Mouse (Mus musculus): Measurements from ENCODE around the gene Rpl39. TPM values are rescaled to one million over a fixed set of nuclear protein-coding genes. Genes with fewer than 3 reads are reported as not detected.

The Rpl39 gene
- polyA plus RNA-seq, 1 experiment from 2014 or later: 1,195 TPM

DNA sequence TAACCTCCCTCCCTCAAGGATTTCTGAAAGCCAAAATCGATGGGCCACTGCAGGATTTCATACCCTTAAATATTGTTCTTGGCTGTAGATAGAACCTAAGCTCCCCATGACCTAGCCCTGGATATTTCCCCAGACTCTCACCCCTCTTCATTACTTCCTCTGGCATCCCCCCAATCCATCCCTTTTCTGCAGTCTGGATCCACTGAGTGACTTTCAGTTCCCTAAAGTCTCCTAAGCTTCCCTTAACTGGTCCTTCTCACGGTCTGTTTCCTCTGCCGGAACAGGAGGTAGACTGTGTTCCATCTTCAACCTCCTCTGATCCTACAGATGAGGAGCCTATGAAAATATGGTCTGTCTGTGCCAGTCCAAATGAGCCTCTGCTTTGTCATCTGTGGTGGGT, 17.9 kb downstream of the Rpl39 start:
- ChIA-PET CTCF (no interaction called here), POLR2A (no interaction called here)
- in situ Hi-C loops (cut with MboI; ENCODE audit: low pct_unique_long_range_greater_than_20kb): no loop called here
- ATAC-seq: no peak
- TF ChIP-seq CTCF (IDR thresholded peaks at IDR 0.05): no peak
- DNase-seq (ENCODE audit: low read depth, low spot score): no peak
- H3K27me3 ChIP-seq: no peaks in the 10 kb centered on the region

DNA sequence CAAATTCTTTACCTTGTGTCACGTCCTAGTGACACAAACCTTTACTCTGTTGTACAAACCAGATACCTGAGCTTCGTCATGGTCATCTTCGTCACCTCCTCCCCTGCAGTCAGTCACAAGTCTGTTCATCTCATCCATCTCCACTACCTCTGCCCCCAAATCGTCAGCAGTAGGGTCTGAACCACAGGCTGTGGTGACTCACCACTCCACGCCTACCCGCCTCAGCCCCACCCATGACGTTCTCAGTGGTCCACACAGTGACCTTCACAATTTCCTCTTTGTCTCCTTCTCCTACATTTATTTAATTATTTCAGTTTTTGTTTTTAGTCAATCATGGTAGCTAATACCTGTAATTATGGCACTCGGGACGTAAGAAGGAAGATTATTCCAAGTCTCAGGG, 21.3 kb downstream of the Rpl39 start:
- TF ChIP-seq CTCF (IDR thresholded peaks at IDR 0.05): no peak
- ChIA-PET CTCF (no interaction called here), POLR2A (no interaction called here)
- DNase-seq (ENCODE audit: low read depth, low spot score): no peak
- H3K27me3 ChIP-seq: peaks cover 2% of the 10 kb centered on the region
- in situ Hi-C loops (cut with MboI; ENCODE audit: low pct_unique_long_range_greater_than_20kb): no loop called here
- no peak for ATAC-seq

DNA sequence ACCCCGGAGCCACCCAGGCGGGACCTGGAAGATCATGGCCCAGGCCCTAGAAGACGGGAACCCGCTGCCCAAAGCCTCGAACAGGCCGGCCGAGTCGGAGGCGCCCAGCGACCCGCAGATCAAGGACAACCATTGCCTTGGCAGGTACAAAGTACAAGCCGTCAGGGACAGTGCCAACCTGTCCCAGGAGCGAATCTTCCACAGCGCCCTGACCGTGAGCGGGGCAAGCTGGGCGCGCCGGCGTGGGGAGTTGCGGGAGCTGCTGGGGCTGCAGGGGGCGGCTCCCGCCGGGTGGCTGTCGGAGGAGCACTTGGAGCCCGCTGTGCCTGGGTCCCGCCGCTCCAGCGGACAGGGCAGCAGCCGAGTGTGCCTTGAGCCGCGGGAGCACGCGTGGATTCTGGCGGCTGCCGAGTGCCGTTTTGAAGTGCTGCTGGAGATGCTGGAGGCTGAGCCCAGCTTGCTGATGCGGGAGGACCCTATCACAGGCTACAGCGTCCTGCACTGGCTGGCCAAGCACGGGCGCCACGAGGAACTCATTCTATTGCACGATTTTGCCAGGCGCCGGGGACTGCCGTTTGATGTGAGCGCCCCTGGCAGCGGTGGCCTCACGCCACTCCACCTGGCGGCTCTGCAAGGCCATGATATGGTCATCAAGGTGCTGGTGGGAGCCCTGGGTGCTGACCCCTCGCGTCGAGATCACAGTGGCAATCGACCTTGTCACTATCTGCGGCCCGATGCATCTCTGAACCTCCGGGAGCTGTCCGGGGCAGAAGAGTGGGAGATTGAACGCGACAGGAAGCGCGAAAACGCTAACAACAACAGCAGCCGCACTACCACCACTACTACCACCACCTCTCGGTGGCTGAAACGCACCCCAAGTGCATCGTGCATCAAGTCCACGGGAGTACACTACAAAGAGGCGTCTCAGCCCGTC, 36.0 kb downstream of the Rpl39 start:
- no peak for DNase-seq (ENCODE audit: low read depth, low spot score)
- peaks cover 40% of the 10 kb centered on the region for H3K27me3 ChIP-seq
- ATAC-seq: no peak
- POLR2A ChIA-PET: no interaction called here
- CTCF ChIA-PET: no interaction called here
- TF ChIP-seq CTCF (IDR thresholded peaks at IDR 0.05): no peak
- in situ Hi-C loops (cut with MboI; ENCODE audit: low pct_unique_long_range_greater_than_20kb): no loop called here

DNA sequence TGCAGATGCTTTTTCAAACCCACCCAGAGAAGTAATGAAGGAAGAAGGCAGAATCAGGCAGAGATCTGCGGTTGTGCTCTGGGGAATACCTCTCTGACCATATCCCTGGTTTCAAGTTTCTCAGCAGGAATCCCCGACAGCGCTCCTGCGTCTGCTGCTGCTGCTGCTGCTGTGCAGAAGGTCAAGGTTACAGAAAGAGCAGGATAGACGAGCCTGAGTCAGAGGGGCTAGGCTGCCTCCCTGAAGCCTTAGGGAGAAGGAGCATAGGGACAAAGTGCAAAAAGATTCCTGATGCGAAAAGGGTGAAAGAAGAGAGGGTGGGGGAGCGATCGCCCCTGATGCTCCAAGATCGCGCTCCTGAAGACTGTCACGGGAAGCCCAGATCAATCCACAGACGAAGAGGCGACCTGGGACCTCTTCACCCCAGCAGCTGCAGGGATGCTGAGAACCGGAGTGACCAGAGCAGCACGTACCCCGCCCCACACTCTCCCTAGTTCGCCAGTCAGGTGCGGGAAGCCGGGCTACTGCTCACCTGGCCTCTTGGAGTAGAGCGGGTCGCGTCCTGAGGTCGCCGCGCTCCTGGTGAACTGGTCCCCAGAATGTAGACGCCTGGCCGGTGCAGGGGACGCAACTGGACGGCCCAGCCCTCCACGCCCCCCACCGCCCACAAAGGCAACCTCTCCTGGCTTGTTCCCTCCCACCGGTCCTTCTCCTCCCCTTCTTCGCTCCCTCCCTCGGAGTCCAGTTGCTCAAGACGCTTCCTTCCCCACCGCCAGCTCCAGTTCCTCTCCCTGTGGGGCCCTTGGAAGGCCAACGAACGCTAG, 36.9 kb downstream of the Rpl39 start, which contains the start of gene Sowahd:
Gene Sowahd, plus strand, starts transcription at position 780 of the 824 bp plus-strand sequence.
- H3K27me3 ChIP-seq: peaks cover 36% of the 10 kb centered on the region
- DNase-seq (ENCODE audit: low read depth, low spot score) (no peak), ATAC-seq (no peak)
- ChIA-PET CTCF (no interaction called here), POLR2A (no interaction called here)
- no peak for TF ChIP-seq CTCF (IDR thresholded peaks at IDR 0.05)
- in situ Hi-C loops (cut with MboI; ENCODE audit: low pct_unique_long_range_greater_than_20kb): no loop called here

DNA sequence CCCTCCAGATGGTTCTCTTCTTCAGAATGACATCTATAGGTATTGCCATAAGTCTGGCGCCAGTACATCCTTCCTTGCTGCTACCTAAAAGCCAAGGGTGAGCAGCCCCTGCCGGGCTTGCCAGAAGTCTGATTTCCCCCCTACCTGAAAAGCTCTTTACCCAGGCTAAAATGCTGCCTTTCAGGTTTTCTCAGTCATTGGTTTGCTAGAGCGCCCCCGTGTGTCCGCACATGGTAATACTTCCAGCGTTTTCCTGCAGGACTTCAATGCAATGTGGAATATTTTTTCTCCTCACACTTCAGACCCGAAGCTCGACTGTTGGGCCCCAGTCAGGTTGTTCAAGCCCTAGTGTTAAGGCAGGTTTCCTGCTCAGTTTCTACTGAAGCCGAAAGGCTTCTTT, 42.5 kb downstream of the Rpl39 start:
- ATAC-seq: no peak
- CTCF ChIA-PET: interaction anchor here (0.9 to 1.6 kb wide), 4 partner anchors 9 to 212 kb away, joined by 3 read pairs; no protein-coding TSS in a partner anchor
- peaks cover 16% of the 10 kb centered on the region for H3K27me3 ChIP-seq
- POLR2A ChIA-PET: interaction anchor here (0.7 kb wide), 1 partner anchor 178 kb away, joined by 4 read pairs; no protein-coding TSS in a partner anchor
- in situ Hi-C loops (cut with MboI; ENCODE audit: low pct_unique_long_range_greater_than_20kb): no loop called here
- DNase-seq (ENCODE audit: low read depth, low spot score): no peak
- no peak for TF ChIP-seq CTCF (IDR thresholded peaks at IDR 0.05)

Other genes starting within 250 kb of the Rpl39 start
- gene Ube2a, start 211.5 kb downstream of the Rpl39 start, polyA plus RNA-seq (2021): 89.0 TPM
- 29.8 TPM for gene C330007P06Rik, start 211.3 kb downstream of the Rpl39 start, polyA plus RNA-seq (2021)
- 8.4 TPM for gene Nkrf, start 182.5 kb downstream of the Rpl39 start, polyA plus RNA-seq (2021)
- gene Sept6, start 93.6 kb downstream of the Rpl39 start, polyA plus RNA-seq (2021): 10.8 TPM
- not detected for gene Sowahd, start 36.6 kb downstream of the Rpl39 start, polyA plus RNA-seq (2021)
- gene Upf3b, start 24.9 kb upstream of the Rpl39 start, polyA plus RNA-seq (2021): 36.6 TPM
- gene Nkap, start 41.4 kb upstream of the Rpl39 start, polyA plus RNA-seq (2021): 16.7 TPM
- gene Akap14, start 83.4 kb upstream of the Rpl39 start, polyA plus RNA-seq (2021): not detected
- gene Ndufa1, start 105.8 kb upstream of the Rpl39 start, polyA plus RNA-seq (2021): 448 TPM
- 8.9 TPM for gene Rnf113a1, start 105.8 kb upstream of the Rpl39 start, polyA plus RNA-seq (2021)
- gene Gm9, start 125.6 kb upstream of the Rpl39 start, polyA plus RNA-seq (2021): not detected
- not detected for gene Rhox1, start 136.9 kb upstream of the Rpl39 start, polyA plus RNA-seq (2021)
- gene Rhox2a, start 159.6 kb upstream of the Rpl39 start, polyA plus RNA-seq (2021): not detected
- not detected for gene Rhox3a, start 164.5 kb upstream of the Rpl39 start, polyA plus RNA-seq (2021)
- not detected for gene Rhox4a, start 179.9 kb upstream of the Rpl39 start, polyA plus RNA-seq (2021)

All from Patski (cell line).